Mouse (Mus musculus): ENCODE measurements around the gene Gm45713. TPM values are rescaled to one million over a fixed set of nuclear protein-coding genes. Genes with fewer than 3 reads are reported as not detected.

Gm45713 gene
- polyA plus RNA-seq, 1 experiment from 2014 or later = 0.41 TPM

GRCm38 (mm10) chr7:45079856-45080255 is 56.2 kb downstream of the Gm45713 start:
- H3K4me1 ChIP-seq (replicated peaks; ENCODE audit: control insufficient read depth, insufficient read depth, low read length) = peaks cover 15% of the 10 kb centered on the region
- no peaks in the 10 kb centered on the region for H3K27me3 ChIP-seq (replicated peaks; ENCODE audit: control insufficient read depth, insufficient read depth, low read length)
- no peak overlapping the region for H3K9ac ChIP-seq (ENCODE audit: low read depth, low read length)
- H3K9me3 ChIP-seq (ENCODE audit: control insufficient read depth, low read length) = no peaks in the 10 kb centered on the region
- ATAC-seq (replicated peaks; ENCODE audit: low FRiP score) (no peak), DNase-seq (ENCODE audit: low spot score) (peak; percentile 89)
- H3K4me3 ChIP-seq (ENCODE audit: low read depth, low read length) = no peak overlapping the region
- H3K4me2 ChIP-seq = no peak overlapping the region
- no peak overlapping the region for H3K27ac ChIP-seq (ENCODE audit: low read depth, low read length)
- H3K36me3 ChIP-seq (ENCODE audit: control insufficient read depth, insufficient read depth, low read length) = peaks cover 16% of the 10 kb centered on the region; the same call in 1 of the 2 replicates
- under 1% methylated on average over 10 of the region's 10 CpGs for WGBS

DNA sequence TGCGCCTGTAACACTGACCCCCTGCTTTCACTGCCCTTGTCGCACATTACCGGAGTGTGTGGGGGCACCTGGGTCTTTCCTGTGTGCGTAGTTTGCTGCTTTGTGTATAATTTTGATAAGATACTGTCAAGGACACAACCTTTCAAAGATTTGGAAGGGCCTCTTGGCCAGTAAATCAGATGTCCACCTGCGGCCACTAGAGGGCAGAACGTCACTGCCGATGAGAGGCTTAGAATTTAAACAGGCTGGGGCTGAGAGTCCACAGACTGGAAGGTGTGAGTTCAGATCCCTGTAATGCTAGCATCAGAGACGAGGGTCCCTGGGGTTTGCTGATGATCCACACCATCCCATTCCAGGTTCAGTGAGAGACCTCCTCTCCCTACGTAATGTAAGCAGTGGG is 57.5 kb downstream of the Gm45713 start:
- 0 out of 2 replicates have a peak, but pooled peaks have one; percentile 24 for ATAC-seq (replicated peaks; ENCODE audit: low FRiP score)
- peaks cover 24% of the 10 kb centered on the region for H3K36me3 ChIP-seq (ENCODE audit: control insufficient read depth, insufficient read depth, low read length)

GRCm38 (mm10) chr7:45077829-45078228 is 58.2 kb downstream of the Gm45713 start:
- no peak overlapping the region for H3K4me3 ChIP-seq (ENCODE audit: low read depth, low read length)
- ATAC-seq (replicated peaks; ENCODE audit: low FRiP score) (no peak), DNase-seq (ENCODE audit: low spot score) (no peak)
- 88% methylated on average over 2 of the region's 2 CpGs for WGBS
- no peak overlapping the region for H3K9ac ChIP-seq (ENCODE audit: low read depth, low read length)
- no peak overlapping the region for H3K4me2 ChIP-seq
- peaks cover 15% of the 10 kb centered on the region for H3K4me1 ChIP-seq (replicated peaks; ENCODE audit: control insufficient read depth, insufficient read depth, low read length)
- H3K27me3 ChIP-seq (replicated peaks; ENCODE audit: control insufficient read depth, insufficient read depth, low read length) = no peaks in the 10 kb centered on the region
- peaks cover 25% of the 10 kb centered on the region for H3K36me3 ChIP-seq (ENCODE audit: control insufficient read depth, insufficient read depth, low read length)
- no peaks in the 10 kb centered on the region for H3K9me3 ChIP-seq (ENCODE audit: control insufficient read depth, low read length)
- H3K27ac ChIP-seq (ENCODE audit: low read depth, low read length) = no peak overlapping the region

More for the DNA sequence above, 57.5 kb downstream of the Gm45713 start:
- Histone ChIP-seq H3K4me1 (replicated peaks; ENCODE audit: control insufficient read depth, insufficient read depth, low read length) (peaks cover 18% of the 10 kb centered on the region), H3K27me3 (replicated peaks; ENCODE audit: control insufficient read depth, insufficient read depth, low read length) (no peaks in the 10 kb centered on the region), H3K4me3 (ENCODE audit: low read depth, low read length) (no peak overlapping the region), H3K9ac (ENCODE audit: low read depth, low read length) (no peak overlapping the region), H3K4me2 (no peak overlapping the region), H3K9me3 (ENCODE audit: control insufficient read depth, low read length) (no peaks in the 10 kb centered on the region), H3K27ac (ENCODE audit: low read depth, low read length) (no peak overlapping the region)
- WGBS = 28% methylated on average over 9 of the region's 9 CpGs
- DNase-seq (ENCODE audit: low spot score) = peak; percentile 75

DNA sequence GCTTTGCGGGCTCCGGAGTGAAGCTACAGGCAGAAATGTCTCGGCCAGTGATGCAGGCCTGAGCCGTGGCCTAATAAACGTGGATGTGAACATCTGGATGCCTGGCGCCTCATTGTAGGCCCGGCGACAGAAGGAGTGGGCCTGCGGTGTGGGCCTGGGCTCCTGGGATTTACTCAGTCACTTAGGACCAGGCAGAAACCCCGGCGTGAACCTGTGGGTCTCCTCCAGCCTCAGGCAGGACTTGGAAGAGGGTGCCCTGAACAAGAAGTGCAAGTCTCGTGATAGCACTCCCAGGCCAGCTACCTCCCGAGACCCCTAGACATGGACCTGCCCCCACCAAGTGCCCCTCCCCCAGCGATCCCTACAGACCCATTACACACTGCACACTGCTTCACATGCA is 58.7 kb downstream of the Gm45713 start:
- Histone ChIP-seq H3K9ac (ENCODE audit: low read depth, low read length) (no peak overlapping the region), H3K27ac (ENCODE audit: low read depth, low read length) (no peak overlapping the region), H3K4me2 (no peak overlapping the region), H3K36me3 (ENCODE audit: control insufficient read depth, insufficient read depth, low read length) (peaks cover 25% of the 10 kb centered on the region), H3K4me1 (replicated peaks; ENCODE audit: control insufficient read depth, insufficient read depth, low read length) (peaks cover 12% of the 10 kb centered on the region; the same call in 1 of the 2 replicates), H3K4me3 (ENCODE audit: low read depth, low read length) (no peak overlapping the region), H3K9me3 (ENCODE audit: control insufficient read depth, low read length) (no peaks in the 10 kb centered on the region), H3K27me3 (replicated peaks; ENCODE audit: control insufficient read depth, insufficient read depth, low read length) (no peaks in the 10 kb centered on the region)
- no peak for ATAC-seq (replicated peaks; ENCODE audit: low FRiP score)
- WGBS = 88% methylated on average over 14 of the region's 14 CpGs
- no peak for DNase-seq (ENCODE audit: low spot score)

DNA sequence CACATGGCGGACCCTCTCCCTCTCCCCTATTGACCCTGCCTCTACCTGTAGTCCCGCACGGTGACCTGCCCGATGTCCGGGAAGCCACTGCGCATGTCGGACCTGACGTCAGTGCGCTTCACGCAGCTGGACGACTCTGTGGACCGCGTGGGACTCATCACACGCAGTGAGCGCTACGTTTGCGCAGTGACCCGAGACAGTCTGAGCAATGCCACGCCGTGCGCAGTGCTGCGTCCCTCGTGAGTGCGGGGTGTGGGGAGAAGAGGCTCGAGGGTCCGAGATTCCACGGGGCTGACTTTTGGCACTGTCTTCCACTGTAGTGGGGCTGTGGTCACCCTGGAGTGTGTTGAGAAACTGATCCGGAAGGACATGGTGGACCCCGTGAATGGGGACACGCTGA is 59.5 kb downstream of the Gm45713 start:
- Histone ChIP-seq H3K4me1 (replicated peaks; ENCODE audit: control insufficient read depth, insufficient read depth, low read length) (peaks cover 12% of the 10 kb centered on the region; the same call in 1 of the 2 replicates), H3K9ac (ENCODE audit: low read depth, low read length) (no peak overlapping the region), H3K27ac (ENCODE audit: low read depth, low read length) (no peak overlapping the region), H3K27me3 (replicated peaks; ENCODE audit: control insufficient read depth, insufficient read depth, low read length) (no peaks in the 10 kb centered on the region), H3K4me3 (ENCODE audit: low read depth, low read length) (no peak overlapping the region), H3K9me3 (ENCODE audit: control insufficient read depth, low read length) (no peaks in the 10 kb centered on the region), H3K4me2 (no peak overlapping the region), H3K36me3 (ENCODE audit: control insufficient read depth, insufficient read depth, low read length) (peaks cover 25% of the 10 kb centered on the region)
- no peak for DNase-seq (ENCODE audit: low spot score)
- ATAC-seq (replicated peaks; ENCODE audit: low FRiP score) = no peak
- 89% methylated on average over 30 of the region's 30 CpGs for WGBS

MicroRNAs within 50 kb of the gene (microRNA counts, 519-probe panel; counts per million panel counts)
- not detected for microRNA mmu-miR-150

Small RNA genes within 50 kb of the gene (microRNA-seq; reads per million reads assigned to microRNA genes)
- gene Mir150 (ENCODE audit: borderline number of aligned reads) (48.2 reads per million, percentile 41 among the genes with 10 or more reads in this experiment), gene Mir5121 (ENCODE audit: borderline number of aligned reads) (81.3 reads per million, percentile 47 among the genes with 10 or more reads in this experiment), gene Mir7055 (ENCODE audit: borderline number of aligned reads) (not detected)

Other genes starting within 250 kb of the Gm45713 start
- 66.8 and 72.5 TPM in 2 replicates for gene Med25, start 243.5 kb downstream of the Gm45713 start, polyA plus RNA-seq (2014; fragmentation: Nextera tagmentation; extraction: Ambion mirVana)
- gene Fuz, start 240.2 kb downstream of the Gm45713 start, polyA plus RNA-seq (2014; fragmentation: Nextera tagmentation; extraction: Ambion mirVana) = 15.5 and 17.6 TPM in 2 replicates
- 100 and 111 TPM in 2 replicates for gene Ap2a1, start 206.7 kb downstream of the Gm45713 start, polyA plus RNA-seq (2014; fragmentation: Nextera tagmentation; extraction: Ambion mirVana)
- 0.10 TPM in 1 of 2 replicates, not detected in the other for gene Tsks, start 193.0 kb downstream of the Gm45713 start, polyA plus RNA-seq (2014; fragmentation: Nextera tagmentation; extraction: Ambion mirVana)
- 8.2 and 8.5 TPM in 2 replicates for gene Cpt1c, start 161.4 kb downstream of the Gm45713 start, polyA plus RNA-seq (2014; fragmentation: Nextera tagmentation; extraction: Ambion mirVana)
- gene Prmt1, start 149.7 kb downstream of the Gm45713 start, polyA plus RNA-seq (2014; fragmentation: Nextera tagmentation; extraction: Ambion mirVana) = 175 and 186 TPM in 2 replicates
- 76.2 and 88.4 TPM in 2 replicates for gene Irf3, start 138.6 kb downstream of the Gm45713 start, polyA plus RNA-seq (2014; fragmentation: Nextera tagmentation; extraction: Ambion mirVana)
- gene Bcl2l12, start 137.5 kb downstream of the Gm45713 start, polyA plus RNA-seq (2014; fragmentation: Nextera tagmentation; extraction: Ambion mirVana) = 39.6 and 41.1 TPM in 2 replicates
- 37.5 and 40.1 TPM in 2 replicates for gene Scaf1, start 119.9 kb downstream of the Gm45713 start, polyA plus RNA-seq (2014; fragmentation: Nextera tagmentation; extraction: Ambion mirVana)
- gene Rras, start 118.3 kb downstream of the Gm45713 start, polyA plus RNA-seq (2014; fragmentation: Nextera tagmentation; extraction: Ambion mirVana) = 19.3 and 21.6 TPM in 2 replicates
- gene Prr12, start 83.3 kb downstream of the Gm45713 start, polyA plus RNA-seq (2014; fragmentation: Nextera tagmentation; extraction: Ambion mirVana) = 7.3 and 8.7 TPM in 2 replicates
- gene Nosip, start 73.8 kb downstream of the Gm45713 start, polyA plus RNA-seq (2014; fragmentation: Nextera tagmentation; extraction: Ambion mirVana) = 60.9 and 63.0 TPM in 2 replicates
- 12.0 and 12.4 TPM in 2 replicates for gene Prrg2, start 73.6 kb downstream of the Gm45713 start, polyA plus RNA-seq (2014; fragmentation: Nextera tagmentation; extraction: Ambion mirVana)
- 146 and 163 TPM in 2 replicates for gene Rcn3, start 44.0 kb downstream of the Gm45713 start, polyA plus RNA-seq (2014; fragmentation: Nextera tagmentation; extraction: Ambion mirVana)
- 33.2 and 33.8 TPM in 2 replicates for gene Fcgrt, start 32.4 kb downstream of the Gm45713 start, polyA plus RNA-seq (2014; fragmentation: Nextera tagmentation; extraction: Ambion mirVana)
- 2,085 and 2,209 TPM in 2 replicates for gene Rps11, start 11.8 kb downstream of the Gm45713 start, polyA plus RNA-seq (2014; fragmentation: Nextera tagmentation; extraction: Ambion mirVana)
- 1,710 and 1,879 TPM in 2 replicates for gene Rpl13a, start 7.5 kb downstream of the Gm45713 start, polyA plus RNA-seq (2014; fragmentation: Nextera tagmentation; extraction: Ambion mirVana)
- gene Flt3l, start 201 bp upstream of the Gm45713 start, polyA plus RNA-seq (2014; fragmentation: Nextera tagmentation; extraction: Ambion mirVana) = 9.7 and 10.5 TPM in 2 replicates
- gene Pih1d1, start 18.1 kb upstream of the Gm45713 start, polyA plus RNA-seq (2014; fragmentation: Nextera tagmentation; extraction: Ambion mirVana) = 86.2 and 87.7 TPM in 2 replicates
- gene Aldh16a1, start 18.4 kb upstream of the Gm45713 start, polyA plus RNA-seq (2014; fragmentation: Nextera tagmentation; extraction: Ambion mirVana) = 56.0 and 60.6 TPM in 2 replicates
- gene Slc17a7, start 27.7 kb upstream of the Gm45713 start, polyA plus RNA-seq (2014; fragmentation: Nextera tagmentation; extraction: Ambion mirVana) = 0.57 and 0.74 TPM in 2 replicates
- not detected in 2 replicates for gene Gfy, start 43.3 kb upstream of the Gm45713 start, polyA plus RNA-seq (2014; fragmentation: Nextera tagmentation; extraction: Ambion mirVana)
- not detected in 2 replicates for gene Pth2, start 44.8 kb upstream of the Gm45713 start, polyA plus RNA-seq (2014; fragmentation: Nextera tagmentation; extraction: Ambion mirVana)
- gene Ccdc155, start 68.7 kb upstream of the Gm45713 start, polyA plus RNA-seq (2014; fragmentation: Nextera tagmentation; extraction: Ambion mirVana) = 0.17 and 0.53 TPM in 2 replicates
- gene Dkkl1, start 75.9 kb upstream of the Gm45713 start, polyA plus RNA-seq (2014; fragmentation: Nextera tagmentation; extraction: Ambion mirVana) = 2.8 TPM in 2 replicates
- 69.3 and 75.9 TPM in 2 replicates for gene Tead2, start 79.5 kb upstream of the Gm45713 start, polyA plus RNA-seq (2014; fragmentation: Nextera tagmentation; extraction: Ambion mirVana)
- 14.4 and 19.5 TPM in 2 replicates for gene Cd37, start 102.9 kb upstream of the Gm45713 start, polyA plus RNA-seq (2014; fragmentation: Nextera tagmentation; extraction: Ambion mirVana)
- 0.19 TPM in 1 of 2 replicates, not detected in the other for gene Slc6a16, start 104.9 kb upstream of the Gm45713 start, polyA plus RNA-seq (2014; fragmentation: Nextera tagmentation; extraction: Ambion mirVana)
- gene Slc6a21, start 141.3 kb upstream of the Gm45713 start, polyA plus RNA-seq (2014; fragmentation: Nextera tagmentation; extraction: Ambion mirVana) = not detected in 2 replicates
- 2.3 and 3.9 TPM in 2 replicates for gene Trpm4, start 197.5 kb upstream of the Gm45713 start, polyA plus RNA-seq (2014; fragmentation: Nextera tagmentation; extraction: Ambion mirVana)
- 0.12 and 0.30 TPM in 2 replicates for gene Hrc, start 199.1 kb upstream of the Gm45713 start, polyA plus RNA-seq (2014; fragmentation: Nextera tagmentation; extraction: Ambion mirVana)
- 2.0 and 2.1 TPM in 2 replicates for gene Ppfia3, start 230.8 kb upstream of the Gm45713 start, polyA plus RNA-seq (2014; fragmentation: Nextera tagmentation; extraction: Ambion mirVana)
- gene Lin7b, start 234.4 kb upstream of the Gm45713 start, polyA plus RNA-seq (2014; fragmentation: Nextera tagmentation; extraction: Ambion mirVana) = 0.35 TPM in 1 of 2 replicates, not detected in the other

All from liver, embryonic 11.5 days (tissue).